Mouse (Mus musculus) embryonic facial prominence, embryonic 12.5 days (tissue): ENCODE data around the gene Epb41l3. TPM values are rescaled to one million over a fixed set of nuclear protein-coding genes. Genes with fewer than 3 reads are reported as not detected.

Experiments
- ATAC-seq: fragments of 200-750 bp; cut with Nextera tagmentation; 2 replicates; pipeline ENCODE4 v1.8.0; 2017; ENCODE audit not compliant: insufficient number of reproducible peaks, insufficient read depth, low FRiP score, low TSS enrichment
- H3K27ac ChIP-seq: fragments of 300-500 bp; sonication (generic); 2 replicates; pipeline ENCODE4 v1.5.1; 2016; ENCODE audit warnings: mild to moderate bottlenecking
- H3K27me3 ChIP-seq: fragments of 300-500 bp; sonication (generic); 2 replicates; pipeline ENCODE4 v1.6.1; 2016; ENCODE audit warnings: mild to moderate bottlenecking, moderate library complexity
- H3K36me3 ChIP-seq: fragments of 300-500 bp; sonication (generic); 2 replicates; pipeline ENCODE4 v1.6.1; 2016; ENCODE audit warnings: mild to moderate bottlenecking
- H3K4me1 ChIP-seq: fragments of 300-500 bp; sonication (generic); 2 replicates; pipeline ENCODE4 v1.6.1; 2016
- H3K4me2 ChIP-seq: fragments of 300-500 bp; sonication (generic); replicated peaks from 2 replicates; pipeline ENCODE4 v1.6.1; 2016; ENCODE audit warnings: mild to moderate bottlenecking, moderate library complexity
- H3K4me3 ChIP-seq: fragments of 300-500 bp; sonication (generic); 2 replicates; pipeline ENCODE4 v1.5.1; 2016; ENCODE audit warnings: mild to moderate bottlenecking
- H3K9ac ChIP-seq: fragments of 300-500 bp; sonication (generic); 2 replicates; pipeline ENCODE4 v1.6.1; 2016; ENCODE audit warnings: mild to moderate bottlenecking, moderate library complexity
- H3K9me3 ChIP-seq: fragments of 300-500 bp; sonication (generic); 2 replicates; pipeline ENCODE4 v1.6.1; 2016; ENCODE audit warnings: mild to moderate bottlenecking, moderate library complexity
- WGBS: fragments of 180-500 bp; shearing (Covaris S2); methylation state at CpG from one replicate; pipeline ENCODE4 v1.1.7; 2016; 5-methylcytosine and 5-hydroxymethylcytosine counted together
- polyA plus RNA-seq: library from polyadenylated mRNA; unstranded; fragments of >200 nt; fragmentation: Nextera tagmentation; extraction: Ambion mirVana; gene quantifications from 2 replicates; pipeline ENCODE4 v1.2.1, GENCODE M21; 2016

Epb41l3 gene
- polyA plus RNA-seq, 1 experiment from 2014 or later: 166 TPM

DNA sequence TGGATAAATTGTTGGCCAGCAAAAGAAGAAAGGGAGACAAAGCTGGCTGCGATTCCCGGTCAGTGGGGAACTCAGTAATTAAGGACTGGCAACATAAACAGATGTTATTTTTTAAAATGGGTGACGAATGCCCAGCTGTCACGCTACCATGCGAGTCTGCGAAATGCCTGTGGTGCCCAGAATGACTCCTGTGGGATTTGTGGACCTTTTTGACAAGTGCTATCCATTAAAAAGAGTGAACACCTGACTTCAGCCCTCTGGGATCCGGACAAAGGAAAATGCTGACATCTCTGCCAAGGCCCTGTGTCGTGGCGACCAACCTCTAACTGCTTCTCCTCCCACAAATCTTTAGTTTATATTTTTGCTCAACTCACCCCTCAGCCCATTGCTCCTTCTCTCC is 232.2 kb downstream of the Epb41l3 start:
- Histone ChIP-seq H3K36me3 (no peaks in the 10 kb centered on the region), H3K4me2 (no peak overlapping the region), H3K9ac (no peak overlapping the region), H3K4me1 (peaks cover 5% of the 10 kb centered on the region; the same call in 1 of the 2 replicates), H3K27ac (no peak overlapping the region), H3K27me3 (no peaks in the 10 kb centered on the region), H3K9me3 (no peaks in the 10 kb centered on the region), H3K4me3 (no peak overlapping the region)
- ATAC-seq: no peak
- 68% methylated on average over 9 of the region's 9 CpGs for WGBS

DNA sequence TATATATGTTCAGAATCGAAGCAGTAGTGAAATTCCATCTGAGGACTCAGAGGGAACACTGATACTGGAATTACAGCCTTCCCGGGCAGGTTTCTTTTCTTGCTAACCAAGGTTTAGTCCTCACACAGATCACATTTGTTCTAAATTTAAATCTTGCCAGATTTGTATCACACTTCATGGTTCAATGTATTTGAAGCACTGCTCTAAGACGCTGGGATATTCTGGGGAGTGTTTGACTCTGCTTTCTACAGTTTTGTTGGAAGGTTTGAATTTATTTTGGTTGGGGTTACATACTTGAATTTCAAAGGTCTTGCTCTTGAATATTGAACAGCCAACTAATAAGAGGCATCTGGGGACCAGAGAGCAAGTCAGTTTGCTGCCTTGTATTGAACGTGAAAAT is 234.4 kb downstream of the Epb41l3 start:
- no peak for ATAC-seq
- WGBS: 30% methylated on average over 4 of the region's 4 CpGs
- Histone ChIP-seq H3K4me2 (no peak overlapping the region), H3K9me3 (no peaks in the 10 kb centered on the region), H3K27me3 (no peaks in the 10 kb centered on the region), H3K9ac (no peak overlapping the region), H3K36me3 (no peaks in the 10 kb centered on the region), H3K4me3 (no peak overlapping the region), H3K27ac (peak overlapping the region; percentile 46; the same call in 1 of the 2 replicates), H3K4me1 (peaks cover 5% of the 10 kb centered on the region; the same call in 1 of the 2 replicates)

DNA sequence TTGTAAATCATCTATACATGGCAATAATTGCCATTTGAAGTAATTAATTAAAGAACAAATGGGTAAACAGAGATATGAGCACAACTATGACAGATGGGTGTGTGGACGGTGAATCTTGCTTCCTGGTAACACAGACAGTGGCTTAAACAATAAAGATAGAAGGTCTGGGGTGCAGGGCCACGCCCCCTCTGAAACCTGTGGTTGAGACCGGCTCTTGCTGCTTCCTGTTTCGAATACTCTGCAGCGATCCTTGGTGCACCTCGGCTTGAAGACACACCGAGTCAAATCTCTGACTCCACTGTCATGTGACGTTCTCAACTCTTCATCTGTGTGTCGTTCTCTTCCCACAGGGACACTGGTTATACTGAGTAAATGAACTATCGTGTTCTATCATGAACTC is 245.0 kb downstream of the Epb41l3 start:
- Histone ChIP-seq H3K4me1 (no peaks in the 10 kb centered on the region), H3K36me3 (no peaks in the 10 kb centered on the region), H3K9ac (no peak overlapping the region), H3K4me2 (no peak overlapping the region), H3K27me3 (no peaks in the 10 kb centered on the region), H3K9me3 (peaks cover 3% of the 10 kb centered on the region; the same call in 1 of the 2 replicates), H3K27ac (no peak overlapping the region), H3K4me3 (no peak overlapping the region)
- 90% methylated on average over 10 of the region's 10 CpGs for WGBS
- no peak for ATAC-seq

DNA sequence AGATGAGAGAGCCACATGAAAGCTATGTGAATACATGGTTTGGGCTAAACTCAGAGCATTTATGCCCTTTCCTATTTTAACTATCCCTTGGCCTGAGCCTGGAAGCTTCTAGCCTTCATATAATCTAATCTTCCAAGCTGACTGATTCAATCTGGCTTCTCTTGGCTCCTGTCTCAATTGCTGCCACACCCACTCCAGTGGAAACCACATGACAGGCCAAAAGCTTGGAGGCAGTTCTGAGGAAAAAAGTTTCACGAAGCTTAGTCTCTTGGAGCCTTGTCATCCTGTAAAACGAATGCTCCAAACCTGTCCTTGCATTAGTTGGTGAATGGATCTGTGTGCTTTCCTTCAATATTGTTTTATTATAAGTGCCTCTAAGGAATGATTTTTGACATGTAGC is 247.2 kb downstream of the Epb41l3 start:
- Histone ChIP-seq H3K9me3 (peaks cover 3% of the 10 kb centered on the region; the same call in 1 of the 2 replicates), H3K27me3 (no peaks in the 10 kb centered on the region), H3K4me2 (no peak overlapping the region), H3K4me3 (no peak overlapping the region), H3K9ac (no peak overlapping the region), H3K4me1 (no peaks in the 10 kb centered on the region), H3K36me3 (no peaks in the 10 kb centered on the region), H3K27ac (no peak overlapping the region)
- WGBS: 86% methylated on average over 2 of the region's 2 CpGs
- no peak for ATAC-seq

Other genes starting within 250 kb of the Epb41l3 start
- gene Tmem200c, start 249.1 kb upstream of the Epb41l3 start, polyA plus RNA-seq: 2.8 and 3.6 TPM in 2 replicates